Mouse (Mus musculus) layer of hippocampus, adult 2 months (tissue): ENCODE results near the gene Gm14569. TPM values are rescaled to one million over a fixed set of nuclear protein-coding genes. Genes with fewer than 3 reads are reported as not detected.

Source experiments
- DNase-seq, 2 experiments: peaks; one replicate each; pipeline ENCODE4 v3.0.0; 2022; ENCODE audit warnings: low spot score in 2 of 2
- H3K27ac ChIP-seq: fragments of 200-600 bp; 2 replicates; pipeline ENCODE4 v1.8.1; 2022
- H3K4me3 ChIP-seq: fragments of 200-600 bp; 2 replicates; pipeline ENCODE4 v1.8.1; 2022; ENCODE audit warnings: mild to moderate bottlenecking
- CTCF ChIP-seq: fragments of 200-600 bp; conservative IDR thresholded peaks from 2 replicates; pipeline ENCODE4 v1.8.1; 2022; ENCODE audit warnings: antibody characterized with exemption, mild to moderate bottlenecking, moderate library complexity
- microRNA-seq, 2 experiments: library from miRNA; unstranded; fragments of <30 nt; microRNA quantifications; one replicate each; pipeline ENCODE4 v1.2.0; 2021
- total RNA-seq, 2 experiments: library from RNA; stranded (reverse); gene quantifications; 2 replicates each; pipeline ENCODE4 v1.2.3; 2021

The Gm14569 gene
- total RNA-seq, 2 experiments from 2014 or later = 2.0 TPM

DNA sequence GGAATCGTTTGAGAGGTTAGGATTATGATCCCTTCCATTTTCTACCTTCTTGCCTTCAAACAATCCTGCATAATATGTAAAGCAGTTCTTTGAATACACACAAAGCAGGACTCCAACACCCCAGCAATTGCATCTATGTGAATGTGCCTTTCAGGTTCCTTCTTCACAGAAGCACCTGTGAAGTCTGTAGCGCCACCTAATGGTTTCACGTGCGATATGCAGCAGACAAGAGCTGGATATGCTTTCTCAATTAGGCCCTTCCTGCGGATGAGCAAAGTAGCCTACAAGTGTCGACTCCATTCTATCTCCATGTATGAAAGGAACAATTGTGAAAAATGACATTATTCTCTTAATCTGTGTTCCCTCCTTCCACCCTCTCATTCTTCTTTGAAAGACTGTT lies 56.6 kb downstream of the Gm14569 start:
- peak in 1 of 2 experiments; percentile 13 for DNase-seq
- no peak overlapping the region for H3K4me3 ChIP-seq
- TF ChIP-seq CTCF = peak; percentile 74
- H3K27ac ChIP-seq = no peak overlapping the region

GRCm38 (mm10) chrX:36419153-36419552 lies 72.5 kb downstream of the Gm14569 start:
- no peak for TF ChIP-seq CTCF
- no peak overlapping the region for H3K27ac ChIP-seq
- DNase-seq = peak in 1 of 2 experiments; percentile 4
- H3K4me3 ChIP-seq = no peak overlapping the region

DNA sequence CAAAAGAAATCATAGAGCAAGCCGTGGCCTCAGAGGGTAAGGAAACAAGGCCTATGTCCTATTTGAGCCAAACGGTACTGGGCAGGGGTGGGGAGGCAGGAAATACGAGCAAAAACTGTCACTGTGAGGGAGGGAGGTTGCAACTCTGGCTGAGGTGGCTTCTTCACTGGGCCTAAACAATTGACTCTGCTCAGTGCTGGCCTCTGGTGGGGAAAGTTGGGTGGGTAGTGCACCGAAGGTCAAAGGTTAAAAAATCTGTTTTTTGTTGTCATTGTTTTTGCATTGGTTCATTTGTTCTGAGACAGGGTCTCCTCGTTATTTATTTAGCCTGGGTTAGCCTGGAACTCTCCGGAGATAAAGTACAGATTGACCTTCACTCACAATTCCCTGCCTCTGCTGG lies 89.3 kb downstream of the Gm14569 start:
- peak; percentile 62 for TF ChIP-seq CTCF
- Histone ChIP-seq H3K4me3 (no peak overlapping the region), H3K27ac (no peak overlapping the region)
- DNase-seq = no peak

GRCm38 (mm10) chrX:36400980-36401379 lies 90.7 kb downstream of the Gm14569 start, which contains the start of gene Gm6268:
Gene Gm6268 (plus strand): TSS chrX:36401280.
- TF ChIP-seq CTCF = no peak
- DNase-seq = no peak
- H3K27ac ChIP-seq = no peak within 1 kb of the TSS
- H3K4me3 ChIP-seq = no peak within 1 kb of the TSS

GRCm38 (mm10) chrX:36393279-36393678 lies 98.4 kb downstream of the Gm14569 start:
- peak overlapping the region; percentile 90 for H3K27ac ChIP-seq
- peak in 1 of 2 experiments; percentile 10 for DNase-seq
- TF ChIP-seq CTCF = peak; percentile 70
- H3K4me3 ChIP-seq = no peak overlapping the region

GRCm38 (mm10) chrX:36392672-36393071 lies 99.0 kb downstream of the Gm14569 start:
- H3K27ac ChIP-seq = peak overlapping the region; percentile 90
- TF ChIP-seq CTCF = no peak
- no peak overlapping the region for H3K4me3 ChIP-seq
- DNase-seq = peak; percentile 16 to 28

- no peak for DNase-seq
- H3K27ac ChIP-seq = peak overlapping the region; percentile 90
- no peak for TF ChIP-seq CTCF
- H3K4me3 ChIP-seq = no peak overlapping the region
Measured at GRCm38 (mm10) chrX:36390503-36390902, 101.1 kb downstream of the Gm14569 start.

DNA sequence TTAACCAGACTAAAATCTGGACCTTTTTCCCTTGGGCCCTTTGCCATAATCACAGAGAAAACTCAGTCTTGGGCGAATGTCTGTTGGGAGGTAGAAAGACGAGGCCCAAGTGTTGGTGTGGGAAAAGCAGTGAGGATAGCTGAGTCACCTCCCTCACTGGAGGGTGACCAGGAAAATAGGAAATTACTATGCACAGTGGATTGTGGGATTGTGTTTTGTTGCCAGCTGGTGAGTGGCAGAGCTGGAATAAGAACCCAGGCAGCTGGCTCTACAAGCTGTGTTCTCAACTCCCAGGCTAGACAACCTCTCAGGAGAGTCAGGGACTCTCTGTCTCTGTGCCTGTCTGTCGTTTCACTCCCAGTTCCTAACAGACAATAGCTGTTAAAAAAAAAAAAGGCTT lies 101.7 kb downstream of the Gm14569 start:
- peak overlapping the region; percentile 90 for H3K27ac ChIP-seq
- H3K4me3 ChIP-seq = no peak overlapping the region
- peak; percentile 66 to 87 for DNase-seq
- TF ChIP-seq CTCF = no peak

DNA sequence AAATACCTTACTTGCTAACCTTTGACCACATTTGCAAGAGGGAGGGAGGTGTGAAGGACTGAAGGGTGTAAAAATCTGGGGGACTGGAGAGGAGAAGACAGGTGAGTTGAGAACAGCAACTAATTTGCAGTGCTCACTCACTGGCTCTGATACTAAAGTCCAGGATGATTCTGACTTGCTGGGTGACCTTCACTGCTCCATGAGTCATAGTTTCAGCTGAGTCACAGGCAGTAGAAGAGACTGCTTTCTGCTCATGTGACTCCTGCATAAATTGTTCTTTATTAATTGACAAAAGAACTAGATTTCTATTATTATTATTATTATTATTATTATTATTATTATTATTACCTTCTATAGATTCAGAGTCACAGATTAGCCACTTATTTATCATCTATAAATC lies 106.3 kb downstream of the Gm14569 start:
- TF ChIP-seq CTCF = no peak

More for the DNA sequence above, 106.3 kb downstream of the Gm14569 start:
- no peak for DNase-seq
- no peak overlapping the region for H3K4me3 ChIP-seq
- no peak overlapping the region for H3K27ac ChIP-seq

Small RNA genes lying within 50 kb of the gene (microRNA-seq; reads per million reads assigned to microRNA genes)
- gene Gm44485 = 0 reads per million in 2 experiments

Other genes starting within 250 kb of the Gm14569 start
- gene Lonrf3, start 163.5 kb downstream of the Gm14569 start, total RNA-seq = 10 to 100 TPM; 26.8 to 30.8 TPM
- gene Gm6268, start 90.5 kb downstream of the Gm14569 start, total RNA-seq = not detected
- 100 to 1,000 TPM; 275 to 285 TPM for gene Pgrmc1, start 106.4 kb upstream of the Gm14569 start, total RNA-seq
- gene Akap17b, start 153.6 kb upstream of the Gm14569 start, total RNA-seq = 1 to 10 TPM; 8.7 to 9.0 TPM